Mouse (Mus musculus): ENCODE measurements around the gene Vmn1r19.
"Not testable (repeated sequence)": the region's sequence is repeated elsewhere in the genome, so short reads cannot be mapped to it uniquely, and the experiment has no call there.

The Vmn1r19 gene

GRCm38 (mm10) chr6:57403480-57403879 is at the start of gene Vmn1r19:
Gene Vmn1r19 (plus strand): TSS chr6:57403780.
- not testable (repeated sequence) for DNase-seq (ENCODE audit: extremely low spot score)

GRCm38 (mm10) chr6:57356864-57357263 is 46.7 kb upstream of the Vmn1r19 start:
- DNase-seq (ENCODE audit: extremely low spot score): no peak

- DNase-seq (ENCODE audit: extremely low spot score): no peak
Observed at GRCm38 (mm10) chr6:57363627-57364026, 40.0 kb upstream of the Vmn1r19 start, which contains the start of gene Vmn1r17. Gene Vmn1r17 (minus strand): TSS chr6:57363727.

GRCm38 (mm10) chr6:57365866-57366265 is 37.7 kb upstream of the Vmn1r19 start:
- not testable (repeated sequence) for DNase-seq (ENCODE audit: extremely low spot score)

GRCm38 (mm10) chr6:57367496-57367895 is 36.1 kb upstream of the Vmn1r19 start:
- DNase-seq (ENCODE audit: extremely low spot score): no peak

GRCm38 (mm10) chr6:57395683-57396082 is 7.9 kb upstream of the Vmn1r19 start, which contains the start of gene Vmn1r18:
Gene Vmn1r18 (minus strand): TSS chr6:57395783.
- no peak for DNase-seq (ENCODE audit: extremely low spot score)

- no peak for DNase-seq (ENCODE audit: extremely low spot score)
Observed at GRCm38 (mm10) chr6:57428630-57429029, 25.1 kb downstream of the Vmn1r19 start, which contains the start of gene Vmn1r20. Gene Vmn1r20 (plus strand): TSS chr6:57428930.

- no peak for DNase-seq (ENCODE audit: extremely low spot score)
Observed at GRCm38 (mm10) chr6:57431196-57431595, 27.6 kb downstream of the Vmn1r19 start.
